Mouse (Mus musculus) liver, adult 2 months (tissue): ENCODE data around the gene Txnip. TPM values are rescaled to one million over a fixed set of nuclear protein-coding genes. Genes with fewer than 3 reads are reported as not detected.
"Not testable (repeated sequence)": the region's sequence is repeated elsewhere in the genome, so short reads cannot be mapped to it uniquely, and the experiment has no call there.

Experiments used
- DNase-seq: peaks from one replicate; pipeline ENCODE4 v3.0.0-alpha.2; 2011; ENCODE audit warnings: low read depth, low spot score; ENCODE audit errors: extremely low read depth
- H3K27ac ChIP-seq: fragments of 200-500 bp; replicated peaks from 2 replicates; pipeline ENCODE4 v1.5.1; 2012; ENCODE audit warnings: low read depth, mild to moderate bottlenecking, control low read depth, inconsistent platforms, low read length; ENCODE audit not compliant: insufficient read depth
- H3K27me3 ChIP-seq: fragments of 200-500 bp; 2 replicates; pipeline ENCODE4 v1.6.1; 2012; ENCODE audit warnings: mild to moderate bottlenecking, moderate library complexity, low read length, inconsistent platforms; ENCODE audit not compliant: control insufficient read depth, insufficient read depth
- H3K36me3 ChIP-seq: fragments of 200-500 bp; 2 replicates; pipeline ENCODE4 v1.6.1; 2012; ENCODE audit warnings: low read length, inconsistent platforms; ENCODE audit not compliant: control insufficient read depth, insufficient read depth
- H3K4me1 ChIP-seq: fragments of 200-500 bp; 2 replicates; pipeline ENCODE4 v1.6.1; 2011; ENCODE audit warnings: low read length; ENCODE audit not compliant: control insufficient read depth, insufficient read depth
- H3K4me3 ChIP-seq: fragments of 200-500 bp; 2 replicates; pipeline ENCODE4 v1.5.1; 2011; ENCODE audit warnings: low read depth, mild to moderate bottlenecking, control low read depth, low read length, moderate library complexity; ENCODE audit not compliant: insufficient read depth
- H3K79me2 ChIP-seq: fragments of 200-500 bp; 2 replicates; pipeline ENCODE4 v1.6.1; 2012; ENCODE audit warnings: inconsistent platforms, mild to moderate bottlenecking, low read length, moderate library complexity; ENCODE audit not compliant: control insufficient read depth, insufficient read depth
- H3K9ac ChIP-seq: fragments of 200-500 bp; 2 replicates; pipeline ENCODE4 v1.6.1; 2012; ENCODE audit warnings: low read depth, mild to moderate bottlenecking, control low read depth, inconsistent platforms, low read length
- CTCF ChIP-seq: fragments of 200-500 bp; IDR thresholded peaks from 2 replicates; pipeline ENCODE4 v1.5.1; 2011; ENCODE audit warnings: low read depth, low read length, control low read depth
- POLR2A ChIP-seq: fragments of 200-500 bp; IDR thresholded peaks from 2 replicates; pipeline ENCODE4 v1.6.1; 2011; ENCODE audit warnings: low read length, control low read depth; ENCODE audit not compliant: insufficient read depth; ENCODE audit errors: extremely low read depth
- WGBS: fragments of 180-500 bp; shearing (Covaris S2); methylation state at CpG from one replicate; pipeline ENCODE4 v1.1.7; 2018; 5-methylcytosine and 5-hydroxymethylcytosine counted together
- polyA plus RNA-seq: library from polyadenylated mRNA; depleted of rRNA; stranded (reverse); fragments of >200 nt; gene quantifications from 2 replicates; pipeline ENCODE4 v1.2.3, GENCODE M21; 2012; rRNA removed
- total RNA-seq: library from RNA; depleted of rRNA; stranded (reverse); fragments of >200 nt; gene quantifications from 2 replicates; pipeline ENCODE4 v1.2.3, GENCODE M21; 2014; rRNA removed

Gene Txnip
- total RNA-seq (153 and 159 TPM in 2 replicates), polyA plus RNA-seq (51.0 and 74.3 TPM in 2 replicates)

- TF ChIP-seq CTCF: peak; percentile 23; the same call in 1 of the 2 replicates
- peak; percentile 97 for TF ChIP-seq POLR2A
- peak; percentile 93 for DNase-seq
- Histone ChIP-seq H3K4me3 (peak within 1 kb of the TSS; percentile 68), H3K36me3 (peaks cover 29% of the 10 kb centered on the region), H3K4me1 (peaks cover 14% of the 10 kb centered on the region), H3K27ac (peak within 1 kb of the TSS; percentile 79), H3K27me3 (no peaks in the 10 kb centered on the region), H3K79me2 (peaks cover 3% of the 10 kb centered on the region; the same call in 1 of the 2 replicates), H3K9ac (peak within 1 kb of the TSS; percentile 87)
- WGBS: under 1% methylated on average over 26 of the region's 26 CpGs
Measured at GRCm38 (mm10) chr3:96557694-96558093, at the start of gene Txnip. TSS of gene Txnip (plus strand) at chr3:96557957.

- not testable (repeated sequence) for H3K4me3 ChIP-seq, H3K36me3 ChIP-seq, H3K27me3 ChIP-seq, DNase-seq, H3K27ac ChIP-seq, H3K4me1 ChIP-seq, H3K79me2 ChIP-seq, H3K9ac ChIP-seq
- whole genome bisulfite sequencing: 91% methylated on average over 8 of the region's 9 CpGs
Measured at GRCm38 (mm10) chr3:96507966-96508365, 49.8 kb upstream of the Txnip start.

- Histone ChIP-seq H3K4me3 (no peak overlapping the region), H3K36me3 (no peaks in the 10 kb centered on the region), H3K79me2 (no peaks in the 10 kb centered on the region), H3K9ac (no peak overlapping the region), H3K4me1 (0 out of 2 replicates have a peak, but pooled peaks cover 1% of the 10 kb centered on the region), H3K27ac (no peak overlapping the region), H3K27me3 (no peaks in the 10 kb centered on the region)
- DNase-seq: no peak
- no peak for TF ChIP-seq CTCF
- no peak for TF ChIP-seq POLR2A
- WGBS: 79% methylated on average over 5 of the region's 5 CpGs
Measured at GRCm38 (mm10) chr3:96520171-96520570, 37.6 kb upstream of the Txnip start.

- Histone ChIP-seq H3K27me3 (no peaks in the 10 kb centered on the region), H3K4me3 (no peak overlapping the region), H3K79me2 (no peaks in the 10 kb centered on the region), H3K36me3 (no peaks in the 10 kb centered on the region), H3K9ac (no peak overlapping the region), H3K4me1 (0 out of 2 replicates have a peak, but pooled peaks cover 1% of the 10 kb centered on the region), H3K27ac (no peak overlapping the region)
- TF ChIP-seq CTCF (peak; percentile 59; the same call in 1 of the 2 replicates), POLR2A (no peak)
- 43% methylated on average over 4 of the region's 4 CpGs for WGBS
- peak; percentile 44 for DNase-seq
Measured at GRCm38 (mm10) chr3:96522149-96522548, 35.6 kb upstream of the Txnip start.

- no peaks in the 10 kb centered on the region for H3K79me2 ChIP-seq
- H3K36me3 ChIP-seq: peaks cover 13% of the 10 kb centered on the region
- peak overlapping the region; percentile 11; the same call in 1 of the 2 replicates for H3K4me3 ChIP-seq
- WGBS: 21% methylated on average over 12 of the region's 12 CpGs
- peak; percentile 89 for DNase-seq
- peaks cover 12% of the 10 kb centered on the region for H3K4me1 ChIP-seq
- no peaks in the 10 kb centered on the region for H3K27me3 ChIP-seq
- TF ChIP-seq CTCF: no peak
- no peak for TF ChIP-seq POLR2A
- peak overlapping the region; percentile 69 for H3K9ac ChIP-seq
- H3K27ac ChIP-seq: peak overlapping the region; percentile 97
Measured at GRCm38 (mm10) chr3:96524028-96524810, 33.5 kb upstream of the Txnip start.

- Histone ChIP-seq H3K79me2 (no peaks in the 10 kb centered on the region), H3K4me3 (peak within 1 kb of the TSS; percentile 67), H3K4me1 (peaks cover 12% of the 10 kb centered on the region), H3K27me3 (no peaks in the 10 kb centered on the region), H3K27ac (peak within 1 kb of the TSS; percentile 97), H3K9ac (peak within 1 kb of the TSS; percentile 75), H3K36me3 (peaks cover 16% of the 10 kb centered on the region)
- 11% methylated on average over 4 of the region's 4 CpGs for WGBS
- TF ChIP-seq POLR2A (peak; percentile 34; the same call in 1 of the 2 replicates), CTCF (no peak)
- DNase-seq: peak; percentile 88
Measured at GRCm38 (mm10) chr3:96524914-96525313, 32.8 kb upstream of the Txnip start, which contains the start of gene Hfe2. TSS of gene Hfe2 (plus strand) at chr3:96525172.
